Mouse (Mus musculus) forebrain, embryonic 14.5 days (tissue): ENCODE measurements around the gene Taldo1. TPM values are rescaled to one million over a fixed set of nuclear protein-coding genes. Genes with fewer than 3 reads are reported as not detected.

Experiments
- ATAC-seq: fragments of 200-750 bp; cut with Nextera tagmentation; 2 replicates; pipeline ENCODE4 v1.8.0; 2017; ENCODE audit warnings: mild to moderate bottlenecking, moderate library complexity
- DNase-seq: peaks from one replicate; pipeline ENCODE4 v3.0.0-alpha.2; 2015; ENCODE audit warnings: low spot score
- H3K27ac ChIP-seq: fragments of 300-500 bp; sonication (generic); 2 replicates; pipeline ENCODE4 v1.5.1; 2014; ENCODE audit warnings: low read depth, mild to moderate bottlenecking, control low read depth, low read length, moderate library complexity
- H3K27me3 ChIP-seq: fragments of 300-500 bp; sonication (generic); replicated peaks from 2 replicates; pipeline ENCODE4 v1.6.1; 2014; ENCODE audit warnings: low read length, control low read depth, mixed read lengths; ENCODE audit not compliant: control insufficient read depth, insufficient read depth
- H3K36me3 ChIP-seq: fragments of 300-500 bp; sonication (generic); 2 replicates; pipeline ENCODE4 v1.6.1; 2014; ENCODE audit warnings: low read length, control low read depth; ENCODE audit not compliant: control insufficient read depth, insufficient read depth
- H3K4me1 ChIP-seq: fragments of 300-500 bp; sonication (generic); 2 replicates; pipeline ENCODE4 v1.6.1; 2014; ENCODE audit warnings: antibody characterized with exemption, low read length, control low read depth; ENCODE audit not compliant: control insufficient read depth, insufficient read depth
- H3K4me2 ChIP-seq: fragments of 300-500 bp; sonication (generic); 2 replicates; pipeline ENCODE4 v1.6.1; 2014; ENCODE audit warnings: mild to moderate bottlenecking, control low read depth, low read length
- H3K4me3 ChIP-seq: fragments of 300-500 bp; sonication (generic); 2 replicates; pipeline ENCODE4 v1.5.1; 2014; ENCODE audit warnings: low read depth, low read length, control low read depth
- H3K9ac ChIP-seq: fragments of 300-500 bp; sonication (generic); 2 replicates; pipeline ENCODE4 v1.6.1; 2014; ENCODE audit warnings: mild to moderate bottlenecking, low read length, control low read depth, moderate library complexity
- H3K9me3 ChIP-seq: fragments of 300-500 bp; sonication (generic); replicated peaks from 2 replicates; pipeline ENCODE4 v1.6.1; 2016; ENCODE audit warnings: low read length, control low read depth, mixed read lengths; ENCODE audit not compliant: control insufficient read depth
- WGBS: fragments of 180-500 bp; shearing (Covaris S2); extraction: QIAGEN DNeasy Blood & Tissue Kit; methylation state at CpG from one replicate; pipeline ENCODE4 v1.1.7; 2014; 5-methylcytosine and 5-hydroxymethylcytosine counted together
- polyA plus RNA-seq: library from polyadenylated mRNA; unstranded; fragments of >200 nt; fragmentation: Nextera tagmentation; extraction: Ambion mirVana; gene quantifications from 2 replicates; pipeline ENCODE4 v1.2.1, GENCODE M21; 2014

Gene Taldo1
- polyA plus RNA-seq, 1 experiment from 2014 or later: 418 TPM

- H3K4me2 ChIP-seq: no peak overlapping the region
- DNase-seq (no peak), ATAC-seq (no peak)
- no peak overlapping the region for H3K9ac ChIP-seq
- no peaks in the 10 kb centered on the region for H3K9me3 ChIP-seq
- H3K27ac ChIP-seq: no peak overlapping the region
- no peaks in the 10 kb centered on the region for H3K27me3 ChIP-seq
- H3K36me3 ChIP-seq: no peaks in the 10 kb centered on the region
- no peaks in the 10 kb centered on the region for H3K4me1 ChIP-seq
- no peak overlapping the region for H3K4me3 ChIP-seq
Observed at GRCm38 (mm10) chr7:141374399-141374798, 17.6 kb upstream of the Taldo1 start.

- Histone ChIP-seq H3K9me3 (no peaks in the 10 kb centered on the region), H3K36me3 (no peaks in the 10 kb centered on the region), H3K4me2 (no peak overlapping the region), H3K27me3 (no peaks in the 10 kb centered on the region), H3K27ac (no peak overlapping the region), H3K4me1 (no peaks in the 10 kb centered on the region), H3K4me3 (no peak overlapping the region), H3K9ac (no peak overlapping the region)
- no peak for DNase-seq
- ATAC-seq: no peak
- 72% methylated on average over 4 of the region's 4 CpGs for WGBS
Observed at GRCm38 (mm10) chr7:141379584-141379983, 12.4 kb upstream of the Taldo1 start.

GRCm38 (mm10) chr7:141381068-141381835 lies 10.7 kb upstream of the Taldo1 start:
- Histone ChIP-seq H3K27ac (no peak overlapping the region), H3K27me3 (no peaks in the 10 kb centered on the region), H3K36me3 (no peaks in the 10 kb centered on the region), H3K9ac (no peak overlapping the region), H3K4me2 (no peak overlapping the region), H3K4me1 (no peaks in the 10 kb centered on the region), H3K4me3 (no peak overlapping the region), H3K9me3 (no peaks in the 10 kb centered on the region)
- 79% methylated on average over 4 of the region's 4 CpGs for WGBS
- ATAC-seq (no peak), DNase-seq (no peak)

- DNase-seq (no peak), ATAC-seq (no peak)
- no peaks in the 10 kb centered on the region for H3K36me3 ChIP-seq
- 52% methylated on average over 2 of the region's 2 CpGs for WGBS
- no peaks in the 10 kb centered on the region for H3K9me3 ChIP-seq
- no peak overlapping the region for H3K9ac ChIP-seq
- H3K27ac ChIP-seq: no peak overlapping the region
- H3K27me3 ChIP-seq: no peaks in the 10 kb centered on the region
- no peak overlapping the region for H3K4me3 ChIP-seq
- H3K4me1 ChIP-seq: peaks cover 6% of the 10 kb centered on the region
- H3K4me2 ChIP-seq: no peak overlapping the region
Observed at GRCm38 (mm10) chr7:141387807-141388486, 4.1 kb upstream of the Taldo1 start.

- Histone ChIP-seq H3K36me3 (no peaks in the 10 kb centered on the region), H3K9me3 (no peaks in the 10 kb centered on the region), H3K4me1 (peaks cover 9% of the 10 kb centered on the region), H3K4me2 (no peak overlapping the region), H3K4me3 (no peak overlapping the region), H3K9ac (no peak overlapping the region), H3K27ac (no peak overlapping the region), H3K27me3 (no peaks in the 10 kb centered on the region)
- 68% methylated on average over 3 of the region's 3 CpGs for WGBS
- ATAC-seq (no peak), DNase-seq (no peak)
Observed at GRCm38 (mm10) chr7:141388487-141389109, 3.4 kb upstream of the Taldo1 start.

- 60% methylated on average over 9 of the region's 9 CpGs for WGBS
- Histone ChIP-seq H3K27ac (no peak overlapping the region), H3K9ac (no peak overlapping the region), H3K36me3 (peaks cover 2% of the 10 kb centered on the region; the same call in 1 of the 2 replicates), H3K4me3 (no peak overlapping the region), H3K4me1 (peaks cover 9% of the 10 kb centered on the region), H3K4me2 (no peak overlapping the region), H3K9me3 (no peaks in the 10 kb centered on the region), H3K27me3 (no peaks in the 10 kb centered on the region)
- no peak for ATAC-seq
- DNase-seq: no peak
Observed at GRCm38 (mm10) chr7:141390326-141391259, 1.4 kb upstream of the Taldo1 start.

- no peaks in the 10 kb centered on the region for H3K9me3 ChIP-seq
- peak overlapping the region; percentile 74 for H3K9ac ChIP-seq
- ATAC-seq: no peak
- 8% methylated on average over 9 of the region's 9 CpGs for WGBS
- no peaks in the 10 kb centered on the region for H3K27me3 ChIP-seq
- peaks cover 17% of the 10 kb centered on the region for H3K36me3 ChIP-seq
- H3K27ac ChIP-seq: no peak overlapping the region; the same call in 1 of the 2 replicates
- peak overlapping the region; percentile 95 for H3K4me2 ChIP-seq
- no peak for DNase-seq
- H3K4me1 ChIP-seq: peaks cover 9% of the 10 kb centered on the region
- H3K4me3 ChIP-seq: peak overlapping the region; percentile 62
Observed at GRCm38 (mm10) chr7:141392552-141393222, 688 bp downstream of the Taldo1 start.

GRCm38 (mm10) chr7:141394158-141394557 lies 2.2 kb downstream of the Taldo1 start:
- ATAC-seq: no peak
- Histone ChIP-seq H3K9ac (no peak overlapping the region), H3K27ac (no peak overlapping the region), H3K9me3 (no peaks in the 10 kb centered on the region), H3K4me2 (no peak overlapping the region), H3K36me3 (peaks cover 30% of the 10 kb centered on the region), H3K4me1 (peaks cover 9% of the 10 kb centered on the region), H3K27me3 (no peaks in the 10 kb centered on the region), H3K4me3 (no peak overlapping the region)
- DNase-seq: no peak
- 89% methylated on average over 7 of the region's 7 CpGs for WGBS
